Mouse (Mus musculus): Measurements from ENCODE around the gene Rsc1a1. TPM values are rescaled to one million over a fixed set of nuclear protein-coding genes. Genes with fewer than 3 reads are reported as not detected.

Rsc1a1 gene
- polyA plus RNA-seq, 1 experiment = 14.1 TPM

DNA sequence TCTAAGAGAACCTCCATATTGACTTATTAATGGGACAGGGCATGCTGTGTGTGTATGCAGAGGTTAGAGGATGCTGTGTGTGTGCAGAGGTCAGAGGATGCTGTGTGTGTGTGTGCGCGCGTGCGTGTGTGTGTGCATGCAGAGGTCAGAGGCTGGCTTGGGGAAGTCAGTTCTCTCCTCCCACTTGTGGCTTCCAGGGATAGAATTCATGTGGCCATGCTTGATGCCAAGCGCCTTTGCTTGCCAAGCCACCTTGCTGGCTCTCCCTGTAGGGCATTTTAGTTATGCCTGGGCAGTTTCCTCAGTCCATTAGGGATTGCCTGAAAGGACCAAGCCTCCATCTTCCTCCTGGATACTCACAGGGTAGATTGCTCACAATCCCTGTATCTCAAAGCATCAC is 48.7 kb downstream of the Rsc1a1 start:
- no peak for TF ChIP-seq CTCF (IDR thresholded peaks at IDR 0.05; ENCODE audit: insufficient read depth, low read length)
- no peak for TF ChIP-seq POLR2A (IDR thresholded peaks at IDR 0.05; ENCODE audit: borderline replicate concordance, extremely low read depth, low read depth, low read length)
- H3K4me1 ChIP-seq (ENCODE audit: control insufficient read depth, insufficient read depth, low read length) = no peaks in the 10 kb centered on the region
- DNase-seq = no peak
- WGBS = 89% methylated on average over 5 of the region's 5 CpGs
- no peak overlapping the region for H3K4me3 ChIP-seq (replicated peaks; ENCODE audit: extremely low read depth, low read depth, low read length)

DNA sequence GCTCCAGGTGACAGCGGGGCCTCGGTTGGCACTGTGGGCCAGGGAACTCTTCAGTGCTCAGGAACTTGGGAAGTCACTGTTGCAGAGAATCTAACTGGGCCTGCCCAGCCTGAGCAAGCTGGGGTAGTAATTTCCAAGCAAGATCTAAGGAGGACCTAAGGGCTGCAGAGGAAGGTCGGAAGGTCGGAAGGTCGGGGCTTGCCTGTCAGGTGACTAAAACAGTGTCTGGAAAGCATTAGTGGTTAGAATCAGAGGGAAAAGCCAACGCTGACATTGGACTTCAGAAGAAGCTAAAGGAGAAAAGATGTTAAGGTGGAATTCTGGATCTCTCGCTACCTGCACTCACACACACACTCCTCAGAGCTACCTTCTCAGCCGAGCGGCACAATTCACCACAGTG is 49.4 kb downstream of the Rsc1a1 start:
- Histone ChIP-seq H3K4me1 (ENCODE audit: control insufficient read depth, insufficient read depth, low read length) (no peaks in the 10 kb centered on the region), H3K4me3 (replicated peaks; ENCODE audit: extremely low read depth, low read depth, low read length) (no peak overlapping the region)
- WGBS = 82% methylated on average over 9 of the region's 9 CpGs
- TF ChIP-seq CTCF (IDR thresholded peaks at IDR 0.05; ENCODE audit: insufficient read depth, low read length) (no peak), POLR2A (IDR thresholded peaks at IDR 0.05; ENCODE audit: borderline replicate concordance, extremely low read depth, low read depth, low read length) (no peak)
- DNase-seq = no peak

Other genes starting within 250 kb of the Rsc1a1 start
- 0.18 TPM in 1 of 2 replicates, not detected in the other for gene Srarp, start 249.5 kb downstream of the Rsc1a1 start, polyA plus RNA-seq (2012; rRNA removed)
- gene Zbtb17, start 240.9 kb downstream of the Rsc1a1 start, polyA plus RNA-seq (2012; rRNA removed) = 30.9 and 38.6 TPM in 2 replicates
- gene Spen, start 147.0 kb downstream of the Rsc1a1 start, polyA plus RNA-seq (2012; rRNA removed) = 27.1 and 30.4 TPM in 2 replicates
- 36.2 and 45.7 TPM in 2 replicates for gene Fblim1, start 79.5 kb downstream of the Rsc1a1 start, polyA plus RNA-seq (2012; rRNA removed)
- 5.1 and 5.3 TPM in 2 replicates for gene Tmem82, start 67.0 kb downstream of the Rsc1a1 start, polyA plus RNA-seq (2012; rRNA removed)
- gene Slc25a34, start 61.8 kb downstream of the Rsc1a1 start, polyA plus RNA-seq (2012; rRNA removed) = 2.3 and 3.9 TPM in 2 replicates
- 45.7 and 52.3 TPM in 2 replicates for gene Plekhm2, start 20.7 kb downstream of the Rsc1a1 start, polyA plus RNA-seq (2012; rRNA removed)
- 19.7 and 20.2 TPM in 2 replicates for gene Ddi2, start 37.8 kb upstream of the Rsc1a1 start, polyA plus RNA-seq (2012; rRNA removed)
- gene Agmat, start 61.1 kb upstream of the Rsc1a1 start, polyA plus RNA-seq (2012; rRNA removed) = 0.15 and 0.28 TPM in 2 replicates
- gene Dnajc16, start 105.3 kb upstream of the Rsc1a1 start, polyA plus RNA-seq (2012; rRNA removed) = 9.6 and 12.0 TPM in 2 replicates
- 17.7 and 19.0 TPM in 2 replicates for gene Casp9, start 108.0 kb upstream of the Rsc1a1 start, polyA plus RNA-seq (2012; rRNA removed)
- 1.5 and 37.8 TPM in 2 replicates for gene Cela2a, start 140.6 kb upstream of the Rsc1a1 start, polyA plus RNA-seq (2012; rRNA removed)
- 4.7 TPM in 1 of 2 replicates, not detected in the other for gene Ctrc, start 160.8 kb upstream of the Rsc1a1 start, polyA plus RNA-seq (2012; rRNA removed)
- 95.0 and 116 TPM in 2 replicates for gene Efhd2, start 189.3 kb upstream of the Rsc1a1 start, polyA plus RNA-seq (2012; rRNA removed)